Mouse (Mus musculus): ENCODE results near the gene Dcaf4. TPM values are rescaled to one million over a fixed set of nuclear protein-coding genes. Genes with fewer than 3 reads are reported as not detected.

Dcaf4 gene
- polyA plus RNA-seq, 1 experiment from 2014 or later, result 21.3 TPM

DNA sequence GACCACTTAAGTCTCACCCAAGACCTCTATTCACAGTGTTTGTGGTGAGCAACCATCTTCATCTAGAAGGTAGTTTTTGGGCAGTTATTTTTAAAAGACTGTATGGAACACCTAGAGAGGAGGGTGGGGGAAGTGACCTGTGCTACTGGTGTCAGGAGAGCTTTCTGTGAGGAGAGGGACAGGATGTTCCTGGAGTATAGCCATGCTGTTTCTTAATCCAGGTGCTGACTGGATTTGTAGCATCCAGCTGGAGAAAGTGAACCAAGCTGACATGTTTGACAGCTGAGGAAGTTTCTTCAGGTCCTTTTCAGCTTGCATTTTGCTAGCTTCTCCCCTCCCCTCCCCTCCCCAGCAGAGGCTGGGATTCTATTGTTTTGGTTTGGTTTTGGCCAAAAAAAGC, 24.5 kb downstream of the Dcaf4 start:
- H3K36me3 ChIP-seq (ENCODE audit: control insufficient read depth, insufficient read depth, low read length), result peaks cover 12% of the 10 kb centered on the region

DNA sequence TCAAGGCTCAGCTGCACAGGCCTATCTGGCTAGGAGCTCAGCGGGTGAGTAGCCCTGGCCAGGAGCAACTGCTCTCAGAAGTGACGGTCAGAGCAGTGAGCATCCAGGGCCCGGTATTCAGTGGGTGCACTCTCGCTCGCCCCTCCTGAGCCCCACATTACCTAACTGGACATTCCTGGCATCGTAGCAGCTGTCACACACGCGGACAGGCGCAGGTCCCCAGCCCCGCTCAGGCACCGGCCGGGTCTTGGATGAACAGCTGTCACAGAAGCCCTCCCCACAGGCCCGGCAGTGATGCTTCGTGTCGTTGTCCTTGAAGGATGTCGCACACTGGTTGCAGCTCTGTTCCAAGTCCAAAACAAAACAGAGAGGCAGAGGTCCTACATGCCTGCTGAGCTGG, 31.0 kb downstream of the Dcaf4 start:
- H3K36me3 ChIP-seq (ENCODE audit: control insufficient read depth, insufficient read depth, low read length), result peaks cover 21% of the 10 kb centered on the region
- ATAC-seq (ENCODE audit: low FRiP score), result no peak

More for the DNA sequence above, 24.5 kb downstream of the Dcaf4 start:
- Histone ChIP-seq H3K4me1 (ENCODE audit: control insufficient read depth, insufficient read depth, low read length) (no peaks in the 10 kb centered on the region), H3K4me3 (ENCODE audit: low read depth, low read length) (no peak overlapping the region), H3K4me2 (no peak overlapping the region), H3K9me3 (ENCODE audit: control insufficient read depth, low read length) (no peaks in the 10 kb centered on the region), H3K9ac (ENCODE audit: low read length) (no peak overlapping the region), H3K27me3 (ENCODE audit: control insufficient read depth, insufficient read depth, low read length) (no peaks in the 10 kb centered on the region), H3K27ac (ENCODE audit: low read depth, low read length) (no peak overlapping the region)
- DNase-seq (ENCODE audit: low spot score, missing footprints) (no peak), ATAC-seq (ENCODE audit: low FRiP score) (no peak)

DNA sequence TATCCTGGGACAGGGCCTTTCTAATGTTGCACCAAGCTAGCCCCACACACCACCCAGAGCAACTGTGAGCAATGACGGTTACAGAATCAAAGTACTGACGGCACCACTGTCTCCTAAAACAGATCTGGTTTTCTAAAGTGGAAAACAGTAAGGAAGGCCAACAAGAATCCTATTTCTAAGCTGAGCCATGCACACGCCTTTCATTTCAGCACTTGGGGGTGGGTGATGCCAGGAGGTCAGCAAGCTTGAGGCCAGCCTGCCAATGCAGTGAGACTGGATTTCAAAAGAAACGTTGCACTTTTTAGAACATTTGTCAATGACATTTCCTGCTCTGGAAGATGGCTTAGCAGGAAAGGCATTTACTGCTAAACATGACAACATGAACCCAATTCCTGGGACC, 33.5 kb downstream of the Dcaf4 start:
- no peak overlapping the region for H3K27ac ChIP-seq (ENCODE audit: low read depth, low read length)
- WGBS, result 88% methylated on average over 4 of the region's 4 CpGs
- no peak overlapping the region for H3K4me3 ChIP-seq (ENCODE audit: low read depth, low read length)
- no peak overlapping the region for H3K4me2 ChIP-seq
- no peak overlapping the region for H3K9ac ChIP-seq (ENCODE audit: low read length)
- no peaks in the 10 kb centered on the region for H3K9me3 ChIP-seq (ENCODE audit: control insufficient read depth, low read length)
- H3K4me1 ChIP-seq (ENCODE audit: control insufficient read depth, insufficient read depth, low read length), result no peaks in the 10 kb centered on the region
- DNase-seq (ENCODE audit: low spot score, missing footprints) (no peak), ATAC-seq (ENCODE audit: low FRiP score) (no peak)
- H3K27me3 ChIP-seq (ENCODE audit: control insufficient read depth, insufficient read depth, low read length), result no peaks in the 10 kb centered on the region
- H3K36me3 ChIP-seq (ENCODE audit: control insufficient read depth, insufficient read depth, low read length), result peaks cover 23% of the 10 kb centered on the region

More for the DNA sequence above, 31.0 kb downstream of the Dcaf4 start:
- H3K4me3 ChIP-seq (ENCODE audit: low read depth, low read length), result no peak overlapping the region
- H3K9me3 ChIP-seq (ENCODE audit: control insufficient read depth, low read length), result no peaks in the 10 kb centered on the region
- DNase-seq (ENCODE audit: low spot score, missing footprints), result no peak
- H3K27ac ChIP-seq (ENCODE audit: low read depth, low read length), result no peak overlapping the region
- H3K4me1 ChIP-seq (ENCODE audit: control insufficient read depth, insufficient read depth, low read length), result no peaks in the 10 kb centered on the region
- H3K4me2 ChIP-seq, result no peak overlapping the region
- WGBS, result 97% methylated on average over 16 of the region's 16 CpGs
- H3K27me3 ChIP-seq (ENCODE audit: control insufficient read depth, insufficient read depth, low read length), result no peaks in the 10 kb centered on the region
- no peak overlapping the region for H3K9ac ChIP-seq (ENCODE audit: low read length)

DNA sequence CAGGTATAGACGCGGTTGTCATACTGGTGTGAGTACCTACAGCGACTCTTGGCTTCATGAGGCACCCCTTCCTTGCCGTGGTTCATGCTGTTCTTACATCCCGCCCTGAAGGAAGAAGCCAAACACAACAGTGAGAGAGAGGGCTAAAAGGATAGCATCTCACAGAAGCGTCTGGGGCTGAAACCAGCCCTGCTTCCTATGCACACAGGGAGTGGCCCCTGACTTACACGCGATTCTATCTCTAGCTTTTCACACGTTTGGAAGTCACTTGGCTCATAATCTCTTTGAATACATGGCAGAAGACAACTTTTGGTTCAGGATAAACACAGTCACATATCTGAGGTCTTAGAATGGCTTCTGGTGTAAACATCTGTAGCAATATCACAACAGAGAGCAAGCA, 35.3 kb downstream of the Dcaf4 start:
- Histone ChIP-seq H3K9ac (ENCODE audit: low read length) (no peak overlapping the region), H3K36me3 (ENCODE audit: control insufficient read depth, insufficient read depth, low read length) (peaks cover 14% of the 10 kb centered on the region), H3K27me3 (ENCODE audit: control insufficient read depth, insufficient read depth, low read length) (no peaks in the 10 kb centered on the region), H3K4me3 (ENCODE audit: low read depth, low read length) (no peak overlapping the region), H3K4me1 (ENCODE audit: control insufficient read depth, insufficient read depth, low read length) (no peaks in the 10 kb centered on the region), H3K4me2 (no peak overlapping the region), H3K27ac (ENCODE audit: low read depth, low read length) (no peak overlapping the region), H3K9me3 (ENCODE audit: control insufficient read depth, low read length) (no peaks in the 10 kb centered on the region)
- WGBS, result 65% methylated on average over 9 of the region's 9 CpGs
- no peak for DNase-seq (ENCODE audit: low spot score, missing footprints)
- no peak for ATAC-seq (ENCODE audit: low FRiP score)

DNA sequence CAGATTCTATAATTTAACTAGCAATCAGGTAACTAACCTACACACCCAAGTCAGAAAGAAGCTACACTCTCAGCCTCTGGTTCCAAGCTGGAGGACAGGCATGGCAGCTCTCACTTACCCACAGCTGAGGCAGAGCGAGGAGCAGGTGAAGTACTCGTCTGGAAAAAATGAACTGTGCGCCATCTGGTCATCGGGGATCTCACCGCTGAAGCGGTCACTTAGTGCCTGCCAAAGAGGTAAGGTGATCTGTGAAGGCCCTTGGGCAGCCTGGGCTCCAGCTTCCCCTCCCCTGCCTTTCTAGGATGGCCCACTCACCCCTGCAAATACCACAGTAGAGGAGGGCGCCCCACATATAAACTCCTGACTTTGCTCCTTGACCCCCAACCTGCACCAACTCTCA, 38.2 kb downstream of the Dcaf4 start:
- 93% methylated on average over 7 of the region's 7 CpGs for WGBS
- H3K27me3 ChIP-seq (ENCODE audit: control insufficient read depth, insufficient read depth, low read length), result no peaks in the 10 kb centered on the region
- H3K4me3 ChIP-seq (ENCODE audit: low read depth, low read length), result no peak overlapping the region
- H3K4me2 ChIP-seq, result no peak overlapping the region
- H3K9me3 ChIP-seq (ENCODE audit: control insufficient read depth, low read length), result no peaks in the 10 kb centered on the region
- peaks cover 12% of the 10 kb centered on the region for H3K36me3 ChIP-seq (ENCODE audit: control insufficient read depth, insufficient read depth, low read length)
- no peak overlapping the region for H3K9ac ChIP-seq (ENCODE audit: low read length)
- H3K27ac ChIP-seq (ENCODE audit: low read depth, low read length), result no peak overlapping the region
- no peak for ATAC-seq (ENCODE audit: low FRiP score)
- DNase-seq (ENCODE audit: low spot score, missing footprints), result no peak
- H3K4me1 ChIP-seq (ENCODE audit: control insufficient read depth, insufficient read depth, low read length), result no peaks in the 10 kb centered on the region; the same call in 1 of the 2 replicates

DNA sequence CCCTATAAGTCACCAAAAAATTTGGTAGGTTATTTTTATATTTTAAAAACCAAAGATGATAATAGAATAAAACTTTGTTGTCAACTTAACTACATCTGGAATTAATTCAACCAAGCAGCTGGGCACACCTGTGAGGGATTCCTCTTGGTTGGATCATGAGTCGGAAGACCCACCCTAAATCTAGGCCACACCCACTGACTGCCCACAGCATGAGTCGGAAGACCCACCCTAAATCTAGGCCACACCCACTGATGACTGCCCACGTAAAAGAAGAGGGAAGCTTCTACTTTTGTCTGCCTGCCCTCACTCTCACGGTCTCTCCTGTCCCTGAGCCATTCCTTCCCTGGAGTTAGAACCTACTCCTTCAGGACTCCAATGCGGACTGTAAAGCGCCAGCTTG, 39.9 kb downstream of the Dcaf4 start:
- H3K4me1 ChIP-seq (ENCODE audit: control insufficient read depth, insufficient read depth, low read length), result no peaks in the 10 kb centered on the region; the same call in 1 of the 2 replicates
- no peaks in the 10 kb centered on the region for H3K9me3 ChIP-seq (ENCODE audit: control insufficient read depth, low read length)
- H3K4me3 ChIP-seq (ENCODE audit: low read depth, low read length), result no peak overlapping the region
- no peak overlapping the region for H3K27ac ChIP-seq (ENCODE audit: low read depth, low read length)
- H3K4me2 ChIP-seq, result no peak overlapping the region
- no peak overlapping the region for H3K9ac ChIP-seq (ENCODE audit: low read length)
- DNase-seq (ENCODE audit: low spot score, missing footprints) (no peak), ATAC-seq (ENCODE audit: low FRiP score) (no peak)
- 68% methylated on average over 6 of the region's 6 CpGs for WGBS
- peaks cover 16% of the 10 kb centered on the region for H3K36me3 ChIP-seq (ENCODE audit: control insufficient read depth, insufficient read depth, low read length)
- no peaks in the 10 kb centered on the region for H3K27me3 ChIP-seq (ENCODE audit: control insufficient read depth, insufficient read depth, low read length)

DNA sequence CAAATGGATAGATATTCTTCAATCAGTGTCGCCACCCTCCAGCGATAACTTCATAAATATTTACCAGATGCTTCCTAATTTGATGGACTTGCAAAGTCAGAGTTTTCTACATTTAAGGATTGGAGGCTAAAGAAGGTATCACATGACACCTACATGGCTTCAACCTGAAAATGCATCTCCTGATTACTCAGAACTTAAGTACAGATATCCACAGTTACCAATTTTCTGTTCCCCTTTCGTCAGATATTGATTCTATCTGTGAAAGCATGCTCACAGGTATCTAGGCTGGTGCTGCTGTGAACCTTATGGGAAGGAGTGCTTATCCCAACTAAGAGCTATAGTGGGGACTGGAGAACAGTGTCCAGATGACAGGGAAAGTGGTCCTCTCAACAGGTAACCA, 42.3 kb downstream of the Dcaf4 start:
- no peaks in the 10 kb centered on the region; the same call in 1 of the 2 replicates for H3K4me1 ChIP-seq (ENCODE audit: control insufficient read depth, insufficient read depth, low read length)
- no peaks in the 10 kb centered on the region for H3K27me3 ChIP-seq (ENCODE audit: control insufficient read depth, insufficient read depth, low read length)
- no peak overlapping the region for H3K9ac ChIP-seq (ENCODE audit: low read length)
- 93% methylated on average over 3 of the region's 3 CpGs for WGBS
- DNase-seq (ENCODE audit: low spot score, missing footprints) (no peak), ATAC-seq (ENCODE audit: low FRiP score) (no peak)
- H3K4me3 ChIP-seq (ENCODE audit: low read depth, low read length), result no peak overlapping the region
- no peak overlapping the region for H3K27ac ChIP-seq (ENCODE audit: low read depth, low read length)
- no peak overlapping the region for H3K4me2 ChIP-seq
- peaks cover 12% of the 10 kb centered on the region for H3K36me3 ChIP-seq (ENCODE audit: control insufficient read depth, insufficient read depth, low read length)
- no peaks in the 10 kb centered on the region for H3K9me3 ChIP-seq (ENCODE audit: control insufficient read depth, low read length)

DNA sequence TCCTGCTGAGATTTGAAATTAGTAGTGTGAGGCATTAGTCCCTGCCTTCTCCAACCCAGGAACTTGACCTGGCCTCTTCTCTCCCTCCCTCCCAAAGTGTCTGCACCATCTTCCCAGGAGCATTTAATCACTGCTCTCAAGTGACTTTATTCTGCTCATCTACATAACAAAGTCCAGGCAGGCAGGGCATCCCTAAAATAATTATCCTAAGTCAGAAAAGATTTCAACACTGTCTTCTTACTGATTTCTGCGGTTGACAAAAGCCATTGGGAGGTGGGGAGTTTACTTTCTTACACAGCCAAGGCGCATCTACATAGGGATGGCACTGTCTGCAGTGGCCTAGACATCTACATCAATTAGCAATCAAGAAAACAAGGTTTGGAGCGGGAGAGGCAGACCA, 49.6 kb downstream of the Dcaf4 start:
- Histone ChIP-seq H3K4me2 (no peak overlapping the region), H3K36me3 (ENCODE audit: control insufficient read depth, insufficient read depth, low read length) (peaks cover 19% of the 10 kb centered on the region), H3K4me3 (ENCODE audit: low read depth, low read length) (no peak overlapping the region), H3K27ac (ENCODE audit: low read depth, low read length) (no peak overlapping the region), H3K9ac (ENCODE audit: low read length) (no peak overlapping the region), H3K27me3 (ENCODE audit: control insufficient read depth, insufficient read depth, low read length) (no peaks in the 10 kb centered on the region), H3K9me3 (ENCODE audit: control insufficient read depth, low read length) (no peaks in the 10 kb centered on the region), H3K4me1 (ENCODE audit: control insufficient read depth, insufficient read depth, low read length) (no peaks in the 10 kb centered on the region)
- no peak for ATAC-seq (ENCODE audit: low FRiP score)
- WGBS, result 80% methylated on average over 3 of the region's 3 CpGs
- no peak for DNase-seq (ENCODE audit: low spot score, missing footprints)

DNA sequence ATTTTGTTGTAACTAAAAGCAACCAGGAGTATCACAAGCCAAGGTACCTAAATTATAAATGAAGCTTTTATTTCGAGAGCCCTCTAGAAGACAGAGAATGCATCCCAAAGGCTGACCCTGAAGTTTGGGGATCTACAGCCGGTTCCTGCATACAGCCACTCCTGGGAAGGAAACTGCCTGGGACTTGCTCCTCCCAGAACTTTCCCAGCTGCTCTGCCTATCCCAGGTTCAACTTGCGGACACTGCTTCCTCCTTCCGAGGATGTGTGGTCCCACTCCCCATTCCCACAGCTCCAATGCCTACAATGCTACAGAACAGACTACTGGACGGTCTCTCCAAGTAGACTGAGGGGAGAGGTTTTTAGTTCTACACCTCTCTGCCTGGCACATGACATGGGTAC, 52.5 kb downstream of the Dcaf4 start:
- H3K4me2 ChIP-seq, result no peak overlapping the region
- H3K4me1 ChIP-seq (ENCODE audit: control insufficient read depth, insufficient read depth, low read length), result no peaks in the 10 kb centered on the region
- H3K36me3 ChIP-seq (ENCODE audit: control insufficient read depth, insufficient read depth, low read length), result peaks cover 23% of the 10 kb centered on the region
- no peak overlapping the region for H3K4me3 ChIP-seq (ENCODE audit: low read depth, low read length)
- H3K27ac ChIP-seq (ENCODE audit: low read depth, low read length), result no peak overlapping the region
- ATAC-seq (ENCODE audit: low FRiP score) (no peak), DNase-seq (ENCODE audit: low spot score, missing footprints) (no peak)
- no peak overlapping the region for H3K9ac ChIP-seq (ENCODE audit: low read length)
- no peaks in the 10 kb centered on the region for H3K9me3 ChIP-seq (ENCODE audit: control insufficient read depth, low read length)
- 89% methylated on average over 5 of the region's 5 CpGs for WGBS
- no peaks in the 10 kb centered on the region for H3K27me3 ChIP-seq (ENCODE audit: control insufficient read depth, insufficient read depth, low read length)

DNA sequence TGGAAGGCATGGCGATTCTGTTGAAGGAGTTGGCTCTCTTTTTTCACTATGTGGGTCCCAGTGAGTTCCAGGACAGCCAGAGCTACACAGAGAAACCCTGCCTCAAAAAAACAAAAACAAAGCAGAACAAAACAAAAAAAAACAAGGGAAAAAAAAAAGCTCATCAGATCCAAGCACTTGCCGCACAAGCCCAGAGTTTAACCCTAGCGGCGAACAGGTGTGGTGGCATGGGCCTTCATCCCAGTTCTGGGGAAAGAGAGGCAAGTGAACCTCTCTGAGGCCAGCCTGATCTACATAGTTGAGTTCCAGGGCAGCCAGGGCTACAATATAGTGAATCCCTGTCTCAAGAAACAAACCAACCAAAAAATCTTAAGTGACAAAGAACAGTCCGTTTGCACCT, 57.2 kb downstream of the Dcaf4 start:
- Histone ChIP-seq H3K4me2 (no peak overlapping the region), H3K36me3 (ENCODE audit: control insufficient read depth, insufficient read depth, low read length) (peaks cover 15% of the 10 kb centered on the region), H3K9ac (ENCODE audit: low read length) (no peak overlapping the region), H3K27me3 (ENCODE audit: control insufficient read depth, insufficient read depth, low read length) (no peaks in the 10 kb centered on the region), H3K27ac (ENCODE audit: low read depth, low read length) (no peak overlapping the region), H3K4me1 (ENCODE audit: control insufficient read depth, insufficient read depth, low read length) (no peaks in the 10 kb centered on the region; the same call in 1 of the 2 replicates), H3K9me3 (ENCODE audit: control insufficient read depth, low read length) (no peaks in the 10 kb centered on the region), H3K4me3 (ENCODE audit: low read depth, low read length) (no peak overlapping the region)
- 96% methylated on average over 5 of the region's 5 CpGs for WGBS
- ATAC-seq (ENCODE audit: low FRiP score), result no peak
- no peak for DNase-seq (ENCODE audit: low spot score, missing footprints)
